Mouse (Mus musculus) MEL (cell line): ENCODE data around the gene Creb3l1. TPM values are rescaled to one million over a fixed set of nuclear protein-coding genes. Genes with fewer than 3 reads are reported as not detected.
A peak's percentile ranks its signal among the peaks of the same experiment; 100 is the strongest.

ENCODE experiments used
- DNase-seq: peaks from one replicate; pipeline ENCODE4 v3.0.0; 2011; ENCODE audit warnings: low read depth, low spot score
- H3K27ac ChIP-seq: 2 replicates; pipeline ENCODE4 v1.5.1; 2012; ENCODE audit warnings: low read depth, mild to moderate bottlenecking, control low read depth, low read length, moderate library complexity; ENCODE audit not compliant: control insufficient read depth
- H3K27me3 ChIP-seq, 2 experiments: fragments of 150-350 bp in 1 of 2; sonication (generic) in 1 of 2; 2 replicates each; pipeline ENCODE4 v1.6.1; 2012; ENCODE audit warnings: low read length in 2 of 2, mild to moderate bottlenecking in 2 of 2, improper control_type of control experiment in 1 of 2, moderate library complexity in 1 of 2; ENCODE audit not compliant: insufficient read depth in 2 of 2, control insufficient read depth in 1 of 2
- H3K36me3 ChIP-seq, 2 experiments: 2 replicates each; pipeline ENCODE4 v1.6.1; 2012 to 2014; ENCODE audit warnings: low read length in 2 of 2, improper control_type of control experiment in 1 of 2, inconsistent platforms in 1 of 2, mild to moderate bottlenecking in 1 of 2; ENCODE audit not compliant: insufficient read depth in 2 of 2, control insufficient read depth in 1 of 2
- H3K4me1 ChIP-seq, 2 experiments: fragments of 150-350 bp in 1 of 2; sonication (generic) in 1 of 2; 2 replicates each; pipeline ENCODE4 v1.6.1; 2012; ENCODE audit warnings: low read length in 2 of 2, improper control_type of control experiment in 1 of 2, mild to moderate bottlenecking in 1 of 2; ENCODE audit not compliant: insufficient read depth in 2 of 2, control insufficient read depth in 1 of 2
- H3K4me3 ChIP-seq, 2 experiments: fragments of 150-350 bp in 1 of 2; sonication (generic) in 1 of 2; 2 replicates each; pipeline ENCODE4 v1.5.1; 2012; ENCODE audit warnings: low read depth in 2 of 2, low read length in 2 of 2, mild to moderate bottlenecking in 2 of 2, moderate library complexity in 2 of 2, control low read depth in 1 of 2, improper control_type of control experiment in 1 of 2; ENCODE audit not compliant: control insufficient read depth in 1 of 2, insufficient read depth in 1 of 2
- H3K79me2 ChIP-seq: 2 replicates; pipeline ENCODE4 v1.6.1; 2012; ENCODE audit warnings: mild to moderate bottlenecking, low read length, moderate library complexity; ENCODE audit not compliant: control insufficient read depth, poor library complexity, insufficient read depth
- H3K9ac ChIP-seq: 2 replicates; pipeline ENCODE4 v1.6.1; 2012; ENCODE audit warnings: low read depth, mild to moderate bottlenecking, control low read depth, low read length, moderate library complexity; ENCODE audit not compliant: control insufficient read depth, poor library complexity, severe bottlenecking
- H3K9me3 ChIP-seq: fragments of 150-350 bp; sonication (generic); replicated peaks from 2 replicates; pipeline ENCODE4 v1.6.1; 2012; ENCODE audit warnings: mild to moderate bottlenecking, low read length, improper control_type of control experiment, moderate library complexity; ENCODE audit not compliant: insufficient read depth
- CHD2 ChIP-seq: IDR thresholded peaks from 2 replicates; pipeline ENCODE4 v1.6.1; 2011; ENCODE audit warnings: low read length, improper control_type of control experiment
- GABPA ChIP-seq: IDR thresholded peaks from 2 replicates; pipeline ENCODE4 v1.6.1; 2012; ENCODE audit warnings: low read depth, mild to moderate bottlenecking, inconsistent platforms, low read length, improper control_type of control experiment, moderate library complexity
- MAX ChIP-seq: IDR thresholded peaks from 2 replicates; pipeline ENCODE4 v1.6.1; 2011; ENCODE audit warnings: low read length, improper control_type of control experiment
- MEF2A ChIP-seq: IDR thresholded peaks from 2 replicates; pipeline ENCODE4 v1.6.1; 2014; ENCODE audit warnings: low read depth, mild to moderate bottlenecking, inconsistent platforms, low read length, improper control_type of control experiment; ENCODE audit not compliant: poor library complexity, insufficient replicate concordance, severe bottlenecking; ENCODE audit errors: extremely low read depth
- MXI1 ChIP-seq: IDR thresholded peaks from 2 replicates; pipeline ENCODE4 v1.6.1; 2011; ENCODE audit warnings: mild to moderate bottlenecking, low read depth, low read length, improper control_type of control experiment
- MYC ChIP-seq: IDR thresholded peaks from 2 replicates; pipeline ENCODE4 v1.6.1; 2011; ENCODE audit warnings: low read depth, mild to moderate bottlenecking, low read length, improper control_type of control experiment, moderate library complexity
- RCOR1 ChIP-seq: IDR thresholded peaks from 2 replicates; pipeline ENCODE4 v1.6.1; 2012; ENCODE audit warnings: low read depth, mild to moderate bottlenecking, inconsistent platforms, low read length, improper control_type of control experiment
- USF1 ChIP-seq: IDR thresholded peaks from 2 replicates; pipeline ENCODE4 v1.6.1; 2014; ENCODE audit warnings: low read depth, mild to moderate bottlenecking, inconsistent platforms, low read length, improper control_type of control experiment, moderate library complexity
- ZKSCAN1 ChIP-seq: IDR thresholded peaks from 2 replicates; pipeline ENCODE4 v1.6.1; 2012; ENCODE audit warnings: low read depth, mild to moderate bottlenecking, inconsistent platforms, low read length, improper control_type of control experiment, moderate library complexity
- ZNF384 ChIP-seq: IDR thresholded peaks from 2 replicates; pipeline ENCODE4 v1.6.1; 2012; ENCODE audit warnings: low read depth, mild to moderate bottlenecking, inconsistent platforms, low read length, improper control_type of control experiment
- polyA plus RNA-seq, 2 experiments: library from polyadenylated mRNA; stranded (reverse) in 1 of 2; unstranded in 1 of 2; fragments of >175 nt in 1 of 2; fragments of >200 nt in 1 of 2; gene quantifications; 2 replicates each; pipeline versions ENCODE4 v1.2.1 to v1.2.4; 2012; ENCODE audit warnings: low replicate concordance in 2 of 2, low read depth in 1 of 2; ENCODE audit not compliant: insufficient read length in 2 of 2, insufficient read depth in 1 of 2, missing spikeins in 1 of 2
- total RNA-seq: library from RNA; depleted of rRNA; stranded (reverse); fragments of 300-350 nt; gene quantifications from 2 replicates; pipeline ENCODE4 v1.2.3, GENCODE M21; 2012

Gene Creb3l1
- total and polyA plus RNA-seq, 3 experiments = 0.12 to 9.1 TPM; not detected in 1

GRCm38 (mm10) chr2:91947397-91948150 is 76.7 kb downstream of the Creb3l1 start:
- Histone ChIP-seq H3K9ac (peak overlapping the region; percentile 71), H3K79me2 (peaks cover 43% of the 10 kb centered on the region), H3K4me1 (peaks cover 15 to 41% of the 10 kb centered on the region in 2 experiments; a peak in 3 of 4 replicates), H3K36me3 (peaks cover 2 to 23% of the 10 kb centered on the region in 2 experiments; a peak in 3 of 4 replicates), H3K4me3 (peak overlapping the region; percentile 35 to 61), H3K27me3 (no peaks in the 10 kb centered on the region), H3K27ac (peak overlapping the region; percentile 94), H3K9me3 (no peaks in the 10 kb centered on the region)
- peak; percentile 57 for DNase-seq
- TF ChIP-seq ZNF384 = no peak
- TF ChIP-seq MXI1 = peak; percentile 55; the same call in 1 of the 2 replicates
- peak; percentile 48; the same call in 1 of the 2 replicates for TF ChIP-seq MAX

GRCm38 (mm10) chr2:91946836-91947235 is 77.5 kb downstream of the Creb3l1 start:
- H3K4me3 ChIP-seq = no peak overlapping the region
- H3K9me3 ChIP-seq = no peaks in the 10 kb centered on the region
- H3K4me1 ChIP-seq = peaks cover 15 to 38% of the 10 kb centered on the region in 2 experiments; a peak in 3 of 4 replicates
- peaks cover 5 to 23% of the 10 kb centered on the region in 2 experiments for H3K36me3 ChIP-seq
- DNase-seq = no peak
- TF ChIP-seq CHD2 (no peak), GABPA (no peak), RCOR1 (no peak), MEF2A (no peak), MYC (no peak), USF1 (no peak)
- no peaks in the 10 kb centered on the region for H3K27me3 ChIP-seq
- H3K79me2 ChIP-seq = peaks cover 42% of the 10 kb centered on the region
- H3K27ac ChIP-seq = no peak overlapping the region
- H3K9ac ChIP-seq = no peak overlapping the region

GRCm38 (mm10) chr2:91945483-91945882 is 78.8 kb downstream of the Creb3l1 start, which contains the start of gene Gm9821:
Gene Gm9821 (plus strand): TSS chr2:91945703.
- DNase-seq = no peak
- no peaks in the 10 kb centered on the region for H3K9me3 ChIP-seq
- no peak within 1 kb of the TSS for H3K27ac ChIP-seq
- peaks cover 7 to 27% of the 10 kb centered on the region in 2 experiments; a peak in 3 of 4 replicates for H3K4me1 ChIP-seq
- TF ChIP-seq ZKSCAN1 = no peak
- no peaks in the 10 kb centered on the region for H3K27me3 ChIP-seq
- H3K79me2 ChIP-seq = peaks cover 38% of the 10 kb centered on the region
- H3K36me3 ChIP-seq = peaks cover 5 to 19% of the 10 kb centered on the region in 2 experiments
- no peak within 1 kb of the TSS for H3K4me3 ChIP-seq
- H3K9ac ChIP-seq = no peak within 1 kb of the TSS
